Mouse (Mus musculus) ES-Bruce4 (cell line): ENCODE data around the gene Fosb. TPM values are rescaled to one million over a fixed set of nuclear protein-coding genes. Genes with fewer than 3 reads are reported as not detected.
A peak's percentile ranks its signal among the peaks of the same experiment; 100 is the strongest.

Experiments used
- H3K27ac ChIP-seq: 2 replicates; pipeline ENCODE4 v1.5.1; 2012; ENCODE audit warnings: low read length, inconsistent platforms; ENCODE audit not compliant: insufficient read depth
- H3K27me3 ChIP-seq: 2 replicates; pipeline ENCODE4 v1.6.1; 2012; ENCODE audit warnings: mild to moderate bottlenecking, low read length, inconsistent platforms; ENCODE audit not compliant: control insufficient read depth, poor library complexity, insufficient read depth, severe bottlenecking
- H3K36me3 ChIP-seq: 2 replicates; pipeline ENCODE4 v1.6.1; 2012; ENCODE audit warnings: inconsistent platforms, mild to moderate bottlenecking, low read length, moderate library complexity; ENCODE audit not compliant: control insufficient read depth, poor library complexity, insufficient read depth, severe bottlenecking
- H3K4me1 ChIP-seq: one replicate; pipeline ENCODE4 v1.8.1; 2011; ENCODE audit warnings: low read length; ENCODE audit not compliant: control insufficient read depth, insufficient read depth
- H3K4me3 ChIP-seq: 2 replicates; pipeline ENCODE4 v1.5.1; 2011; ENCODE audit warnings: low read depth, mild to moderate bottlenecking, low read length
- H3K9ac ChIP-seq: 2 replicates; pipeline ENCODE4 v1.6.1; 2012; ENCODE audit warnings: low read depth, mild to moderate bottlenecking, inconsistent platforms; ENCODE audit not compliant: poor library complexity, severe bottlenecking
- H3K9me3 ChIP-seq: replicated peaks from 2 replicates; pipeline ENCODE4 v1.6.1; 2012; ENCODE audit warnings: mild to moderate bottlenecking, low read length, inconsistent platforms; ENCODE audit not compliant: control insufficient read depth, poor library complexity, insufficient read depth, severe bottlenecking
- CTCF ChIP-seq: IDR thresholded peaks from one replicate; pipeline ENCODE4 v1.8.1; 2011; ENCODE audit warnings: low read depth, low read length
- EP300 ChIP-seq: IDR thresholded peaks from 2 replicates; pipeline ENCODE4 v1.6.1; 2011; ENCODE audit warnings: low read depth, low read length; ENCODE audit not compliant: insufficient read depth
- POLR2A ChIP-seq: IDR thresholded peaks from one replicate; pipeline ENCODE4 v1.8.1; 2011; ENCODE audit warnings: low read length; ENCODE audit not compliant: insufficient read depth
- polyA plus RNA-seq: library from polyadenylated mRNA; stranded (reverse); fragments of >200 nt; gene quantifications from 2 replicates; pipeline ENCODE4 v1.2.4, GENCODE M21; 2011; ENCODE audit warnings: low read depth; ENCODE audit not compliant: missing spikeins, insufficient read depth, insufficient read length

The Fosb gene
- polyA plus RNA-seq, 1 experiment: 1.1 TPM

DNA sequence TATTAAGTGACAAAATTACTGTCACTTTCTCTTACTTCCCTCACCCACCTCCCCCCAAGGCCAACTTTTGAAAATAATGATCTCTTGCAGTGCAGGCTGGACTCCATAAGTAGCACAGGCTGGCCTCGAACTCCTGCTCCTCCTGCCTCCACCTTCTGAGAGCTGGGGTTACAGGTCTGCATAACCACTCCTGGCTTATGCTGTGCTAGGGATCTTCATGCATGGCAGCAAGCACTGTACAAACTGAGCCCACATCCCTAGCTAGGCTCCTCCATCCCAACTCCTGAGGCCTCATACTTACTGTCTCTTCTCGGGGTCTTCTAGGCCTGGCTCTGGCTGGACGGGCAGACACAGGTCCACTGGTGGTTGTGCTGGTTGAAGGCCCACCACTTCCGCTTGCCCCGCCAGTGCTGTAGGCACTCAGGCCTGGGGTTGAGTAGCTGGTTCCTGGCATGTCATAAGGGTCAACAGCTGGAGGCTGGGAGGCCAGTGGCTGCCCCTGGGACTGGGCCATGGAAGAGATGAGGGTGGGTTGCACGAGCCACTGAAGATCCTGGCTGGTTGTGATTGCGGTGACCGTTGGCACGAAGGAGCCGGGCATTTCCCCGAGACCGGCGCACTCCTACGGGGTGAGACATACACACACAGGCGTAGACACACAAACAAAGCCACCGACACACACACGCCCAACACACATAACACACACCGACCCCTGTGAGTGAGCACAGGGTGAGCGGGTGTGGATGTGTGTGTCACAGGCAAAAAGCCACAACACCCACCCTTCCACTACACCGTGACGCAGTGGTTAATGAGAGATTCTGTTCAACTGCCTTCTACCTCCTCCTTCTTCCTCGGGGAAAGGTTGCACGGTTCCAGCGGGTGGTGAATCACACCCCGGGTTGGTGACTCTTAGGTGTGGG, 2.8 kb downstream of the Fosb start:
- no peak overlapping the region for H3K9ac ChIP-seq

DNA sequence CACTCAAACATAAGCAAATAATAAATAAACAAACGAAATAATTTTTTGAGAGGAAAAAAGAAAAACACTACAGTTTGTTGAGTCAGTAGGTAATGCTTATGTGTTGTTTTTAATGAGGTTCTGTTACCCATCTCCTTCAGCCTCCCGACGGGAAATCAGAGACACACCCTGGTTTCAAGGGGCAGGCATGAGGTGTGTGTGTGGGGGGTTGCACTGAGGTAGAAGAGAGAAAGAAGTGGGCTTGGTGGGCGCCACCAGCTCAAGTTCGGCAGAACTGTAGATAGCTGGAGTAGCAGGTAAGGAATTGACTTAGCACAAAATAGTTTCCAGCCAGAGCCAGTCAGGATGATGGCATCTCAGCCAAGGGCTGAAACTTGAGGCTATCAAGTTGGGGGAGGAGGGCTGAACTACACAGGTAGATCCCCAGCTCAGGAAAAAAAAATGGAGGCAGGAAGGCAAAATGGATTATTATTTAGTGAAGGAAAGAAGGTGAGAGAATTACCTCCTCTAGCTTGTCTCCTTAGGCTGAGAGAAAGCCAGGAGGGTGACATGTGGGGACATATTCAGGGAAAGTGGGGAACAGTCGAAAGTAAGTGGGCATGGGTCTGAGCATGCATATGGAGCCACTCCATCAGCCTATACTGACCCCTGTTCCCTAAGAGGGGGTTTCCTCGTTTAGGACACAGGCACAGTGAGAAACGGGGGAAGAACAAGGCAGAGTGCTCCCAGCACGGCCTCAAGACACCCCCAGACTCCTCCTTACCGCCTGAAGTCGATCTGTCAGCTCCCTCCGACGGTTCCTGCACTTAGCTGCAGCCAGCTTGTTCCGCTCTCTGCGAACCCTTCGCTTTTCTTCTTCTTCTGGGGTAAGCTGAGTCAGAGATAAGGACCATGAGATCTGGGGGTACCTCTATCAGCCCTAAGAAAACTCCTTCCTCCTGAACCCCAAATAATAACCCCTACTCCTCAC, 3.8 kb downstream of the Fosb start:
- no peak overlapping the region for H3K9ac ChIP-seq
- no peaks in the 10 kb centered on the region for H3K9me3 ChIP-seq
- no peak overlapping the region for H3K4me3 ChIP-seq
- no peak overlapping the region for H3K27ac ChIP-seq
- TF ChIP-seq POLR2A: no peak
- no peak for TF ChIP-seq EP300
- TF ChIP-seq CTCF: no peak
- H3K4me1 ChIP-seq: peaks cover 1% of the 10 kb centered on the region
- H3K27me3 ChIP-seq: no peaks in the 10 kb centered on the region
- H3K36me3 ChIP-seq: no peaks in the 10 kb centered on the region

More for the DNA sequence above, 2.8 kb downstream of the Fosb start:
- TF ChIP-seq CTCF (no peak), EP300 (no peak), POLR2A (no peak)
- Histone ChIP-seq H3K27ac (no peak overlapping the region), H3K27me3 (no peaks in the 10 kb centered on the region), H3K4me3 (no peak overlapping the region), H3K4me1 (peaks cover 1% of the 10 kb centered on the region), H3K36me3 (no peaks in the 10 kb centered on the region), H3K9me3 (no peaks in the 10 kb centered on the region)

DNA sequence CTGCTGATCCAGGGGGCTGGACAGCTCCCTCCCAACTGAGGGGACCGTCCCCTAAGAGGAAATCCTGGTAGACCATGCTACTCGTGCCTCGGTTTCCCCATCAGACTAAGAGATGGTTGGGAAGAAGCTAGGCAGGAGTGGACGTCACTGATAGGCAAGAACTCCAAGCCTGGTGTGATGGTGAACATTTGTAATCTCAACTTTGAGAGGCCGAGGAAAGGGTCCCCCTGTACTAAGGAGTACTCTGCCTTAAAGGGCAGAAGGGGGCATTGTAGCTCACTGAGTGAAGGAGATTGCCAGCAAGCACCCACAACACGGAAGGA, 4.5 kb downstream of the Fosb start:
- Histone ChIP-seq H3K27me3 (no peaks in the 10 kb centered on the region), H3K36me3 (no peaks in the 10 kb centered on the region), H3K27ac (no peak overlapping the region), H3K9me3 (no peaks in the 10 kb centered on the region), H3K4me3 (no peak overlapping the region), H3K4me1 (peaks cover 1% of the 10 kb centered on the region), H3K9ac (no peak overlapping the region)
- TF ChIP-seq EP300 (no peak), CTCF (no peak), POLR2A (no peak)

DNA sequence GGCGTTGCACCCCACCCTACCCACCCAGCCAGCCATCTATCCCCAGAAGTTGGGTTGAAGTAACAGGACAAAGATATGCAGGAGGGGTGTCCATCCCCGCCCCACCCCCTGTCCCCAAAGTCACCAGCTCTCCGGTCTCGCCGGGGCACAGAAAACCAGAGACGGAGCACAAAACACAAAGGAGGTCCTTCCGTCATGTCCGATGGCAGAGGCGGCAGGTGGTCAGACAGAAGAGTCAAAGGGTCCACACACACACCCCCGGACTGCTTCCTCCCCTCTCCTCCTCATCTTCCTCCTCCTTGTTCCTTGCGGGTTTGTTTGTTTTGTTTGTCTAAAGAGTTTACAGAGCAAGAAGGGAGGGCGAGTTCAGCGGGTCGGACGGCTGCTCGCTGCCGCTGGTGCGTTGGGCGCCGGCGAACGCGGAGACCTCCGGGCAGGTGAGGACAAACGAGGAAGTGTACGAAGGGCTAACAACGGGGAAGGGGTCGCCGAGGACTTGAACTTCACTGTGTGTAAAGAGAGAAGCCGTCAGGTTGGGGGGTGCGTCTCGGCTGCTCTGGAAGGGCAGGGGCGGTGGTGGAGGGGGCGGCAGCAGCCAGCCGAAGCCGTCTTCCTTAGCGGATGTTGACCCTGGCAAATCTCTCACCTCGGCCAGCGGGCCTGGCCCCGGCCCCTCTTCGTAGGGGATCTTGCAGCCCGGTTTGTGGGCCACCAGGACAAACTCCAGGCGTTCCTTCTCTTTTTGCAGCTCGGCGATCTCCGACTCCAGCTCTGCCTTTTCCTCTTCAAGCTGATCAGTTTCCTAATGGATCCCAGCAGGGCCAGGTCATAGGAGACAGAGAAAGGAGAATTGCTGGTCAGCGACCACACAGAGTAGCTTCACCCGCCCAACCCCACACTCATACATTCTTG, 5.1 kb downstream of the Fosb start:
- TF ChIP-seq EP300 (no peak), POLR2A (no peak), CTCF (no peak)
- H3K27me3 ChIP-seq: no peaks in the 10 kb centered on the region
- H3K36me3 ChIP-seq: no peaks in the 10 kb centered on the region
- no peak overlapping the region for H3K27ac ChIP-seq
- peak overlapping the region; percentile 22; the same call in 1 of the 2 replicates for H3K9ac ChIP-seq
- peak overlapping the region; percentile 49 for H3K4me3 ChIP-seq
- H3K4me1 ChIP-seq: peaks cover 1% of the 10 kb centered on the region
- no peaks in the 10 kb centered on the region for H3K9me3 ChIP-seq

DNA sequence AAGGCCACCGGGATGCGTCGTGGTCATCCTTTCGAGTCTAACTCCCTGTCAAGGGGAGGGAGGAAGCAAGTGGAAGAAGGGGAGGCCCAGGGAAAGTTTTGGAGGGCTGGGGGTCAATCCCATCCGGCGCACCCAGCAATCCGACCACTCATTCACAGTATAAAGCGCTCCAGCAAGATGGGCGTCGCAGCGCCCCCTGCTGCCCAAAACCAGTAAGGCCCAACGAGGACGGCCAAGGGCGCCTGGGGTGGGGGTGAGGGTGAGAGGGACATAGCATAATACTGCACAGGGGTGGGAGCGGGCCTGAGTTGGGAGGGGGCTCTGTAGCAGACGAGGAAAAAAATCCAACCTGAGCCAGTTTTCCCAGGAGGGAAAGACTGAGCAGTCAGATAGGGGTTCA, 6.1 kb downstream of the Fosb start:
- Histone ChIP-seq H3K9ac (peak overlapping the region; percentile 66), H3K27ac (no peak overlapping the region), H3K9me3 (no peaks in the 10 kb centered on the region), H3K4me3 (peak overlapping the region; percentile 45), H3K27me3 (no peaks in the 10 kb centered on the region), H3K36me3 (no peaks in the 10 kb centered on the region), H3K4me1 (peaks cover 1% of the 10 kb centered on the region)
- TF ChIP-seq POLR2A: no peak
- TF ChIP-seq CTCF: peak; percentile 85
- no peak for TF ChIP-seq EP300
